Mouse (Mus musculus) heart, embryonic 16.5 days (tissue): ENCODE data around the gene Carmil2. TPM values are rescaled to one million over a fixed set of nuclear protein-coding genes. Genes with fewer than 3 reads are reported as not detected.

Experiments used
- ATAC-seq: fragments of 200-750 bp; cut with Nextera tagmentation; replicated peaks from 2 replicates; pipeline ENCODE4 v1.8.0; 2017; ENCODE audit warnings: moderate number of reproducible peaks; ENCODE audit not compliant: insufficient read depth, low FRiP score; ENCODE audit errors: extremely low read depth
- H3K27ac ChIP-seq: fragments of 300-500 bp; sonication (generic); 2 replicates; pipeline ENCODE4 v1.5.1; 2014; ENCODE audit warnings: mild to moderate bottlenecking, low read length, control low read depth, moderate library complexity
- H3K27me3 ChIP-seq: fragments of 300-500 bp; sonication (generic); 2 replicates; pipeline ENCODE4 v1.6.1; 2014; ENCODE audit warnings: low read length, mixed read lengths; ENCODE audit not compliant: control insufficient read depth, insufficient read depth
- H3K36me3 ChIP-seq: fragments of 300-500 bp; sonication (generic); 2 replicates; pipeline ENCODE4 v1.6.1; 2014; ENCODE audit not compliant: control insufficient read depth, insufficient read depth
- H3K4me1 ChIP-seq: fragments of 300-500 bp; sonication (generic); 2 replicates; pipeline ENCODE4 v1.6.1; 2014; ENCODE audit warnings: low read length, mixed read lengths; ENCODE audit not compliant: control insufficient read depth, insufficient read depth
- H3K4me2 ChIP-seq: fragments of 300-500 bp; sonication (generic); 2 replicates; pipeline ENCODE4 v1.6.1; 2014; ENCODE audit warnings: low read depth, mild to moderate bottlenecking, control low read depth, low read length
- H3K4me3 ChIP-seq: fragments of 300-500 bp; sonication (generic); 2 replicates; pipeline ENCODE4 v1.5.1; 2014; ENCODE audit warnings: mild to moderate bottlenecking, control low read depth, low read length
- H3K9ac ChIP-seq: fragments of 300-500 bp; sonication (generic); 2 replicates; pipeline ENCODE4 v1.6.1; 2014; ENCODE audit warnings: low read length, control low read depth
- H3K9me3 ChIP-seq: fragments of 300-500 bp; sonication (generic); replicated peaks from 2 replicates; pipeline ENCODE4 v1.6.1; 2016; ENCODE audit warnings: low read length; ENCODE audit not compliant: control insufficient read depth
- WGBS: fragments of 180-500 bp; shearing (Covaris S2); extraction: QIAGEN DNeasy Blood & Tissue Kit; methylation state at CpG from one replicate; pipeline ENCODE4 v1.1.7; 2014; 5-methylcytosine and 5-hydroxymethylcytosine counted together
- polyA plus RNA-seq: library from polyadenylated mRNA; unstranded; fragments of >200 nt; fragmentation: Nextera tagmentation; extraction: Ambion mirVana; gene quantifications from 2 replicates; pipeline ENCODE4 v1.2.1, GENCODE M21; 2015

The Carmil2 gene
- polyA plus RNA-seq, 1 experiment from 2014 or later, result 3.0 TPM

DNA sequence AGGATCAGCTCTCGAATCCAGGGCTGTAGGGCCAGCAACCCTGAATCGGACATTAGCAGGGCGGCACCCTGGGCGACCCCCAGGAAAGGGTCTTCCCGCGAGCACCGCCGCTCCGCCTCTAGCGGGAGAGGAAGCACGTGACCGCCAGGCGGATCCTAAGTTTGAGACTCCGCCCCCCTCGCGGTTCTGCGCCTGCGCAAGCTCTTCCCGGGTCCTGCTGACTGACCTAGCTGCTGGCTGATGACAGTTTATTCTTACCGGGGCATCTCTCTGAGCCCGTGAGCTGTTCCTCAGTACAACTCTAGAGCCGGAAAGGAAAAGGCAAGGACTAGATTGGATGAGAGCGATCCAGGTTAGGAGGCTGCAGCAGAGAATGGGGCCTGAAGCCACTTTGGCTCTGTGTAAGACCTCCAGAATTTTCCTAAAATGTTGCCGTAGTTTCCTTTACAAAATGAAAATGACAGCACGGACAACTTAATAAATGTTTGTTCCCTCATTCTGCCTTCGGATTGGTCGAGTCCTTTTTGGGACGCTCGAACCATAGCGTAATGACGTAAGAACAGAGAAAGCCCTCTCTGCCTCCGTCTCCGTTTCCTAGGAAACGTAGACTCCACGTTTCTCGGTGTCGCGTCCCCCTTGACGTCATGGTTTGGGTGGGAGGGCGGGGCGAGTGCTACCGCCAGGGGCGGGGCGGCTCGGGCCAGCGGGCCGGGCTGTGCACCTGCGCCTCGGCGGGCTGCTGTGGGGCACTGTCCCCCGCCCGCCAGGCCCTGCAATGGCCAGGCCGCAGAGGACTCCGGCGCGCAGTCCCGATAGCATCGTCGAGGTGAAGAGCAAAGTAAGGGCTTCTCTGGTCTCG, 15.1 kb downstream of the Carmil2 start, which contains the start of the genes Acd and Pard6a:
Gene Acd, minus strand, starts transcription at position 137 of the 859 bp plus-strand sequence.
Gene Pard6a, plus strand, starts transcription at position 183 of the 859 bp plus-strand sequence.
- WGBS, result under 1% methylated on average over 60 of the region's 60 CpGs
- no peaks in the 10 kb centered on the region for H3K27me3 ChIP-seq

DNA sequence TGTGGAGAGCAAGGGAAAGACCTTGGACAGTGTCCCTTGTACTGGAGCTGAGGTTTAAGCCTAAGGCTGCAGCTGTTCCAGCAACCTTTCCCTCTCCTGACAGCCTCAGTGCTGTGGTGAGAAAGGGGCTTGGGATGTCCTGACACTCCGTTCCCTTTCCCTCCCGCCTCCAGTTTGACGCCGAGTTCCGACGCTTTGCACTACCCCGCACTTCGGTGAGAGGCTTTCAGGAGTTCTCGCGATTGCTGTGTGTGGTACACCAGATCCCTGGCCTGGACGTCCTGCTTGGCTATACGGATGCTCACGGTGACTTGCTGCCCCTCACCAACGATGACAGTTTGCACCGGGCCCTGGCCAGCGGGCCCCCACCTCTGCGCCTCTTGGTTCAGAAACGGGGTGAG, 15.9 kb downstream of the Carmil2 start:
- Histone ChIP-seq H3K27ac (peak overlapping the region; percentile 42), H3K4me1 (peaks cover 15% of the 10 kb centered on the region), H3K36me3 (peaks cover 6% of the 10 kb centered on the region), H3K4me2 (peak overlapping the region; percentile 80), H3K9ac (peak overlapping the region; percentile 71), H3K9me3 (no peaks in the 10 kb centered on the region), H3K27me3 (no peaks in the 10 kb centered on the region), H3K4me3 (peak overlapping the region; percentile 64)
- ATAC-seq, result no peak
- WGBS, result 48% methylated on average over 18 of the region's 18 CpGs

More for the DNA sequence above, 15.1 kb downstream of the Carmil2 start, which contains the start of the genes Acd and Pard6a:
- Histone ChIP-seq H3K4me3 (peak within 1 kb of the TSS; percentile 64), H3K9me3 (no peaks in the 10 kb centered on the region), H3K9ac (peak within 1 kb of the TSS; percentile 71), H3K27ac (peak within 1 kb of the TSS; percentile 95), H3K4me1 (peaks cover 15% of the 10 kb centered on the region), H3K36me3 (peaks cover 6% of the 10 kb centered on the region), H3K4me2 (peak within 1 kb of the TSS; percentile 80)
- peak; percentile 79 for ATAC-seq

DNA sequence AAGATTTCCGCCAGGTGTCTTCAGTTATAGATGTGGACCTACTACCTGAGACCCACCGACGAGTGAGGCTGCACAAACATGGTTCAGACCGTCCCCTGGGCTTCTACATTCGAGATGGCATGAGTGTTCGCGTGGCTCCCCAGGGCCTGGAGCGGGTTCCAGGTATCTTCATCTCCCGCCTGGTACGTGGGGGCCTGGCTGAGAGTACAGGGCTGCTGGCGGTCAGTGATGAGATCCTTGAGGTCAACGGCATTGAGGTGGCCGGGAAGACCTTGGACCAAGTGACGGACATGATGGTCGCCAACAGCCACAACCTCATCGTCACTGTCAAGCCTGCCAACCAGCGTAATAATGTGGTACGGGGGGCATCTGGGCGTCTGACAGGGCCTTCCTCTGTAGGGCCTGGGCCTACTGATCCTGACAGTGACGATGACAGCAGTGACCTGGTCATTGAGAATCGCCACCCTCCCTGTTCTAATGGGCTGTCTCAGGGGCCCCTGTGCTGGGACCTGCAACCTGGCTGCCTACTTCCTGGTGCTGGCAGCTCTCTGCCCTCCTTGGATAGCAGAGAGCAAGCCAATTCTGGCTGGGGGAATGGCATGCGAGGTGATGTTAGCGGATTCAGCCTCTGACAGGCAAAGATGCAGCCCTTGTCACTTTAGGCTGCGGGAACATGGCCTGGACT, 16.8 kb downstream of the Carmil2 start:
- no peak overlapping the region for H3K4me2 ChIP-seq
- no peaks in the 10 kb centered on the region for H3K9me3 ChIP-seq
- H3K9ac ChIP-seq, result no peak overlapping the region
- peaks cover 6% of the 10 kb centered on the region for H3K36me3 ChIP-seq
- ATAC-seq, result no peak
- peaks cover 19% of the 10 kb centered on the region for H3K4me1 ChIP-seq
- no peak overlapping the region for H3K27ac ChIP-seq
- no peaks in the 10 kb centered on the region for H3K27me3 ChIP-seq
- 91% methylated on average over 24 of the region's 24 CpGs for WGBS
- no peak overlapping the region for H3K4me3 ChIP-seq

DNA sequence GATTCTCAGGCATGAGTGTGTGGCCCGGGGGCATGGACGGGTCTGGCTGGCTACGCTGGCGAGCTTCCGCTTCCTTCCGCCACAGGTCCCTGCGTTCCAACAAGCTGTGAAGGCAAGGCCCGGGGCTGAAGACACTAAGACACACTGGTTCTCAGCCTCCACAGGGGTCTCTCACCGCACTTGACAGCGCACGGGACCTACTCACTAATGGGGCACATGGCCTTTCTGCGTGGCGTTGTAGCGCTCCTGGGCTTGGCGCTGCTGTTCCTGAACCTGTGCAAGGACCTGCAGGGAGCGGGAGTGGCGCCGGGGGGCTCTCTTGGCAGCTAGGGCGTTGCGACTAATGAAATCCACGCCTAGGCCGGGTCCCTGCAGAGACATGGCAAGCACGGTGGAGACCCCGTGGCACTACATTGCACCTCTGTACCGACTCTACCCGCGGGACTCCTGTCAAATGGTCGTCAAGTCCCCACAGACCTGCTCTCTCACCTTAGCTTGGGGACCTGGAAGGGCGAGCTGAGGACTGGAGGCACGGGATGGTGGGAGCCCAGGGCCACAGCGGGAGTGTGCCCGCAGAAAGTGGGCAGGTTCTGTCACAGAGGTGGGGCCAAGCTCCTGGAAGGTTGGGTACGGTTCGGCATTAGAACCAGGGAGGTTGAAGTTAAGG, 18.2 kb downstream of the Carmil2 start:
- Histone ChIP-seq H3K9ac (no peak overlapping the region), H3K27ac (no peak overlapping the region), H3K9me3 (no peaks in the 10 kb centered on the region), H3K36me3 (no peaks in the 10 kb centered on the region), H3K4me1 (peaks cover 19% of the 10 kb centered on the region), H3K4me2 (no peak overlapping the region), H3K27me3 (no peaks in the 10 kb centered on the region), H3K4me3 (no peak overlapping the region)
- ATAC-seq, result no peak
- WGBS, result 92% methylated on average over 34 of the region's 34 CpGs

- WGBS, result 90% methylated on average over 6 of the region's 6 CpGs
Observed at GRCm38 (mm10) chr8:105704955-105705354, 18.9 kb downstream of the Carmil2 start.

DNA sequence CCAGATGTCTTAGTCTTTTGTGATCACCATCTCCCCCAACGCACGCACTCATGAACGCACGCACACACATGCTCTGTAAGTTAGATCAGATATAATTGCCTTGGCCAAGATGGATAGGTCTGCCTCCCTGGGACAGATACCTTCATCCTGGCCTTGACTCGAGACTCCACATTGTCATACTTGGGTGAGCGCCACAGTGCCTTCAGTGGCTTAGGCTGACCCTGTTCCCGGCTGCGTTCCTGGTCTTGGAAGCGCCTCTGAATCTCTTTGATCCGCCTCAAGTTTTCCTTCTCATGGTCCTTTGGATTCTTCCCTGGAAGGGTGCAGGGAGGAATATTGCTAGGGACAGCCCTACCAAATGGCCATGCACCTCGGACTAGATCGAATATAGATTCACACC, 20.4 kb downstream of the Carmil2 start:
- Histone ChIP-seq H3K9me3 (no peaks in the 10 kb centered on the region), H3K36me3 (no peaks in the 10 kb centered on the region), H3K27me3 (no peaks in the 10 kb centered on the region), H3K4me1 (peaks cover 10% of the 10 kb centered on the region), H3K4me2 (no peak overlapping the region), H3K9ac (no peak overlapping the region), H3K4me3 (no peak overlapping the region), H3K27ac (no peak overlapping the region)
- WGBS, result 85% methylated on average over 12 of the region's 12 CpGs
- ATAC-seq, result no peak

More at GRCm38 (mm10) chr8:105704955-105705354, 18.9 kb downstream of the Carmil2 start:
- Histone ChIP-seq H3K9me3 (no peaks in the 10 kb centered on the region), H3K36me3 (no peaks in the 10 kb centered on the region), H3K27ac (no peak overlapping the region), H3K27me3 (no peaks in the 10 kb centered on the region), H3K4me2 (no peak overlapping the region), H3K4me1 (peaks cover 15% of the 10 kb centered on the region), H3K4me3 (no peak overlapping the region), H3K9ac (no peak overlapping the region)
- ATAC-seq, result no peak

DNA sequence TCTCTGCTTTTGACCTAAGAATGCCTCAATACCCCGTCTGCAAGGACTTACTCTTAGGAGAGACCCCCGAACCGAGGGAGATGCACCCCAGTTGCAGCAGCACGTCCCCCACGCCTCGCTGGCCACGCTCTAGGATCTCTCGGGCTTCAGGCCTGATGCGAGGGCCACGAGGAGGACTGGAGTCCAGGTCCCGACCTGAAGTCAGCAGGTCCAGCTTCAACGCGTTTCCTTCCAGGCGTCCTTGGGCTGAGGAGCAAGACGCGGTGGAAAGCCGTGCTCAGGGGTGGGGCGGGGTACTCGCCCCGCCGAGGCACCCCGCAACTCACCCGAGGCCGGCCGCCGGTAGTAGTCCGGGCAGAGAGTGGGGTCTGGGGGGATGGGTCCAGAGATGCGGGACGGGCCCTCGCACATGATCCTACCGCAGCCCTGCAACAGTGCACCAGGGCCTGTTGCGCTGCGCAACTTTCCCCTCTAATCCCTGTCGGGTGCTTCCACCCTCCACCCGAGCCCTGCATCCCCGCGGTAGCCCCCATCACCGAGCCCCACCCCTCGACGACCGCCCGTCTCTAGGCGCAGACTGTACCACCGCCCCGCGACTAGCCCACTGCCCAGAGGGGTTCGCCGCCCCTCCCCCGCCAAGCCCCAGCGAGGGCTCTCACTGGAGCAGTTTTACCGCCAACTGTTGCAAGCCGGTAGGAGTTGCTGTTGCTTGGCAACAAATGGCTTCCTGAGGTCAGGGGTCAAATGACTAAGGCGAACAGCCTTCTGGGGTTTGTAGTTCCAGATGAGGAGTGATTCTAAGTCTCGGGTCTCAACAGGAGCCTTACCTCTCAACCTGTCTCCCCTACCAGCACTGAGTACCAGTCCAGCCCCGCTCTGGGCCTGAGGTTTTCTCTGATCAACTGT, 21.7 kb downstream of the Carmil2 start, which contains the start of the genes 4933405L10Rik and Enkd1:
Gene 4933405L10Rik, plus strand, starts transcription at position 158 of the 906 bp plus-strand sequence.
Gene Enkd1, minus strand, starts transcription at position 713 of the 906 bp plus-strand sequence.
- peak within 1 kb of the TSS; percentile 70 for H3K9ac ChIP-seq
- H3K27me3 ChIP-seq, result no peaks in the 10 kb centered on the region
- 1% methylated on average over 55 of the region's 55 CpGs for WGBS
- H3K36me3 ChIP-seq, result no peaks in the 10 kb centered on the region
- H3K27ac ChIP-seq, result no peak within 1 kb of the TSS
- ATAC-seq, result peak; percentile 82
- H3K9me3 ChIP-seq, result no peaks in the 10 kb centered on the region
- H3K4me3 ChIP-seq, result peak within 1 kb of the TSS; percentile 74
- H3K4me2 ChIP-seq, result peak within 1 kb of the TSS; percentile 90
- H3K4me1 ChIP-seq, result peaks cover 4% of the 10 kb centered on the region; the same call in 1 of the 2 replicates

DNA sequence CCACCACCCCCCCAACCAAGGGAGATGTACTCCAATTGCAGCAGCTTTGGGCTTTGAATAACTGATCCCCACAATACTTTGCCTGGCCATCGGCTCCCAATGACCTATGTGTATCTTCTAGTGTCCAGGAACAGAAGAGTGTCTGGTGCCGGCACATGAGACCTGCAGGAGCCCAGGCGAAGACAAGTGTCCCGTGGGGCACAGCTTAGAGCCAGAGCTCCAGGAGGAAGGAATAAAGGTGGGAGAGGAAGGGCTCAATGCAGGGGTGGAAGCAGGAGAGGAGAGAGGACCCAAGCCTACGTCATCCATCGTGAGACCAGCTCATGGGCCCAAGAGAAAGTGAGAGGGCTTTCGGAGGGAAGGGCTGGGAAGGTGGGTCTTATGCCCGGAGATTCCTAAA, 22.6 kb downstream of the Carmil2 start:
- no peak for ATAC-seq
- 91% methylated on average over 8 of the region's 8 CpGs for WGBS
- peaks cover 4% of the 10 kb centered on the region; the same call in 1 of the 2 replicates for H3K4me1 ChIP-seq
- H3K27ac ChIP-seq, result no peak overlapping the region
- no peaks in the 10 kb centered on the region for H3K27me3 ChIP-seq
- H3K9ac ChIP-seq, result no peak overlapping the region
- H3K9me3 ChIP-seq, result no peaks in the 10 kb centered on the region
- no peaks in the 10 kb centered on the region for H3K36me3 ChIP-seq
- H3K4me3 ChIP-seq, result no peak overlapping the region
- no peak overlapping the region for H3K4me2 ChIP-seq
